In the genomic region with DNA sequence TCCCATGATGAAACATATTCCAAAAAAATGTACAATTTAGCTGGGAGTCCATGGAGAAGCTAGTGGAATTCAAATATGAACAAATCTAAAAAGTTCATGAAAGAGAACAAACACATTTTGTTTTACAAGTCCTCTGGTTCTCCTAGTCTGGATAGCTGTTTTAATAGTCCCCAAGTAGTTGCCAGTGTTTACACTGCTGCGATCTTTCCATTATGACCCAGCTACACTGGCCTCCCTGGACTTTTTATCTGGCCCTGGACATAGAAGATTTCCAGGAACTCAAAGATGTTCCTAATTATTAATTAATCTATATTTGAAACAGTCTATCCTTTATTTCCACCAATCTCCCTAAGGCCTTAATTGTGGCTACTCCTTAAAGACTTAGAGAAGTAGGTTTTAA, we compare ENCODE assay signal across 16 mouse cellular contexts.
"Had no signal": no experiment of that assay in that cellular context is flagged by ENCODE, and none has a peak within 500 bp of the region (broad histone marks: within the 10 kb centered on the region; RNA-seq: fewer than 3 reads in every experiment).

No protein-coding gene starts in this region.

- H3K9me3 ChIP-seq: neural tube, embryonic 13.5 days; neural tube, embryonic 15.5 days; stomach, embryonic 15.5 days had no signal

- H3K27ac ChIP-seq: neural tube, embryonic 13.5 days; neural tube, embryonic 15.5 days; stomach, embryonic 15.5 days; stomach, postnatal 0 days had no signal

- H3K4me3 ChIP-seq: neural tube, embryonic 13.5 days; neural tube, embryonic 15.5 days; stomach, embryonic 15.5 days had no signal

- H3K4me2 ChIP-seq: neural tube, embryonic 13.5 days; neural tube, embryonic 15.5 days; stomach, embryonic 15.5 days had no signal

- H3K9ac ChIP-seq: neural tube, embryonic 13.5 days; neural tube, embryonic 15.5 days; stomach, embryonic 15.5 days had no signal

- H3K27me3 ChIP-seq: neural tube, embryonic 13.5 days; neural tube, embryonic 15.5 days; stomach, embryonic 15.5 days had no signal

- H3K4me1 ChIP-seq: neural tube, embryonic 13.5 days; neural tube, embryonic 15.5 days; stomach, embryonic 15.5 days had no signal

- H3K36me3 ChIP-seq: neural tube, embryonic 13.5 days; neural tube, embryonic 15.5 days; stomach, embryonic 15.5 days had no signal

- DNase-seq: retina, postnatal 1 day; right cerebral cortex, adult 18-20 months; right cerebral cortex, postnatal 14 days; right cerebral cortex, postnatal 25 days; right cerebral cortex, postnatal 4 days; spleen, adult 18-20 months; thymus, adult 18-20 months; thymus, adult 2 months; thymus, postnatal 14 days; thymus, postnatal 25 days; thymus, postnatal 36 days; thymus, postnatal 4 days had no signal
